Mouse (Mus musculus) kidney, embryonic 16.5 days (tissue): Measurements from ENCODE around the gene Idnk. TPM values are rescaled to one million over a fixed set of nuclear protein-coding genes. Genes with fewer than 3 reads are reported as not detected.

ENCODE experiments used
- ATAC-seq: fragments of 200-750 bp; cut with Nextera tagmentation; 2 replicates; pipeline ENCODE4 v1.8.0; 2017; ENCODE audit warnings: moderate TSS enrichment; ENCODE audit not compliant: low FRiP score, low TSS enrichment
- H3K27ac ChIP-seq: fragments of 300-500 bp; sonication (generic); 2 replicates; pipeline ENCODE4 v1.5.1; 2014; ENCODE audit warnings: low read length
- H3K27me3 ChIP-seq: fragments of 300-500 bp; sonication (generic); 2 replicates; pipeline ENCODE4 v1.6.1; 2014; ENCODE audit warnings: low read length, control low read depth, mixed read lengths; ENCODE audit not compliant: insufficient read depth
- H3K36me3 ChIP-seq: fragments of 300-500 bp; sonication (generic); 2 replicates; pipeline ENCODE4 v1.6.1; 2014; ENCODE audit warnings: low read length, control low read depth, mixed read lengths; ENCODE audit not compliant: insufficient read depth
- H3K4me1 ChIP-seq: fragments of 300-500 bp; sonication (generic); 2 replicates; pipeline ENCODE4 v1.6.1; 2014; ENCODE audit warnings: low read length, control low read depth, mixed read lengths; ENCODE audit not compliant: insufficient read depth
- H3K4me2 ChIP-seq: fragments of 300-500 bp; sonication (generic); replicated peaks from 2 replicates; pipeline ENCODE4 v1.6.1; 2014; ENCODE audit warnings: low read depth, low read length
- H3K4me3 ChIP-seq: fragments of 300-500 bp; sonication (generic); 2 replicates; pipeline ENCODE4 v1.5.1; 2014; ENCODE audit warnings: mild to moderate bottlenecking, low read length
- H3K9ac ChIP-seq: fragments of 300-500 bp; sonication (generic); replicated peaks from 2 replicates; pipeline ENCODE4 v1.6.1; 2014; ENCODE audit warnings: low read length
- H3K9me3 ChIP-seq: fragments of 300-500 bp; sonication (generic); 2 replicates; pipeline ENCODE4 v1.6.1; 2016; ENCODE audit warnings: low read length, control low read depth
- WGBS: fragments of 180-500 bp; shearing (Covaris S2); extraction: QIAGEN DNeasy Blood & Tissue Kit; methylation state at CpG from one replicate; pipeline ENCODE4 v1.1.7; 2014; 5-methylcytosine and 5-hydroxymethylcytosine counted together
- polyA plus RNA-seq: library from polyadenylated mRNA; unstranded; fragments of >200 nt; fragmentation: Nextera tagmentation; extraction: Ambion mirVana; gene quantifications from 2 replicates; pipeline ENCODE4 v1.2.1, GENCODE M21; 2015

Gene Idnk
- polyA plus RNA-seq: 38.6 and 39.9 TPM in 2 replicates

DNA sequence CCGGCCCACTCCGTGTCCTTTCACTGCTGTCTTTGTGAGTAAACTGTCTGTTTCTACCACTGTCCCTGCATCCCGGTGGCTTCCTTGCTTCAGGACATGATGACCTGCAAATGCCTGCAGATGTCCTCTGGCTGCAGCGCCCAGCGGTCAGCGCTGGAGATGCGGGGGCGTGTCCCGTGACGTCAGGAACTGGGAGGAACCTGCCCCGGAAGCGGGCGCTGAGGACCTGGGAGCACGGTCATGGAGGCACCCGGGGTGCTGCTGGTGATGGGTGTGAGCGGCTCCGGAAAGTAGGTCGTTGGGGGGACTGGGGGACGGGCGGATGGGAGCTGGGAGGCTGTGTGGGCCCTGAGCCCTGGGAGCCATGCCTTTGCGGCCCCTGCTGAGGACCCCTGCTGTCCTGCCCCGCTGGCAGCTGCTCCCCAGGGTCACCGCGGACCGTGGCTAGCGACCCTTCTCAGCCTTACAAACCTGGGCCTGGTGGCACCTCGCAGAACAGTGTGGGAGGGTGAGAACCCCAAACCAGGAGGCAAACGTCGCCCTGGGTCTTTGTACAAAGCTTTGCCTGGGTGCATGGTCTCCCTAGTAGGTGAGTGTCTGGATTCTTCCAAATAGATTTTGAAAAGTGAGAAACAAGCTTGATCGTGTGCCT lies at the start of gene Idnk:
Gene Idnk, plus strand, starts transcription at position 203 of the 652 bp plus-strand sequence.
- Histone ChIP-seq H3K4me3 (peak within 1 kb of the TSS; percentile 86), H3K4me2 (peak within 1 kb of the TSS; percentile 94), H3K36me3 (peaks cover 21% of the 10 kb centered on the region), H3K4me1 (peaks cover 11% of the 10 kb centered on the region; the same call in 1 of the 2 replicates), H3K27ac (peak within 1 kb of the TSS; percentile 44), H3K27me3 (no peaks in the 10 kb centered on the region), H3K9me3 (peaks cover 17% of the 10 kb centered on the region), H3K9ac (peak within 1 kb of the TSS; percentile 83)
- ATAC-seq: peak; percentile 87
- under 1% methylated on average over 30 of the region's 30 CpGs for WGBS

DNA sequence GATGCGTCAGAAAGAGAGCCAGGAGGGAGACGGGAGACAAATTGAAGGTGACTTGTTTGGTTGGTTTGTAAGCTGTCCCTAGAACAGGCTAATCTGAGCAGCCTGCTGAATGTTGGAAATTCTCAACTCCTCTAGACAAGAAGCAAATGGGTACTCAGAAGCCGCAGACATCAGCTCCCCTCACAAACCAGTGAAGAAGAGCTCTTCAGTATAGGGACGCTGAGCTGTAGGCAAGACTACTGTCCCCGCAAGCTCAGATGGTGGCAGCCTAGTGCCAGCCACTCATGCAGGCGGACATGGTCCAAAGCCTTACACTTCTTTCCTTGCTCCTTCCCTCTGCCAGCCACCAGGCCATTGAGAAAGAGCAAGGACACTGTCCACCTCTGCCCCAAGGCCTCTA lies 46.1 kb upstream of the Idnk start:
- H3K4me3 ChIP-seq: peak overlapping the region; percentile 14; the same call in 1 of the 2 replicates
- ATAC-seq: no peak
- 94% methylated on average over 6 of the region's 6 CpGs for WGBS
- no peak overlapping the region for H3K27ac ChIP-seq
- peak overlapping the region; percentile 85; the same call in 1 of the 2 replicates for H3K4me2 ChIP-seq
- no peaks in the 10 kb centered on the region for H3K9me3 ChIP-seq
- H3K36me3 ChIP-seq: no peaks in the 10 kb centered on the region
- no peaks in the 10 kb centered on the region for H3K27me3 ChIP-seq
- H3K4me1 ChIP-seq: peaks cover 25% of the 10 kb centered on the region
- no peak overlapping the region for H3K9ac ChIP-seq

DNA sequence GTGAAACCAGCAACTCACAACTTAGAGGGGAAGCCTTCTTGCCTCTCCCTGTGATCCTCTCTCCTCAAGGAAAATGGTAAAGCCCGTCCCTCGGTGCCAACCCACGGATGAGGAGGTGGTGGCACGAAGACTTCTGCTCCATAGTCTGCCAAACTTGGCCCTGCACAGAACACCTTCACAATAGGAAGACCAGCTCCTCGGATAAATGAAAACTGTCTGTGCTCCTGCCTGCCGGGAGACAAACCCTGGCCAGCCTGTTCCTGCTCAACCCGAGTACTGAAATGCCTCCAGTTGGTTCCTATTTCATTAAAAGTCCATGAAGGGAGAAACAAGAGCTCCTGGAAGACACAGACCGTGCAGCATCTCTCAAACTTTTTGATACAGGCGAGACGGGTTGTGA lies 45.3 kb upstream of the Idnk start:
- Histone ChIP-seq H3K4me1 (peaks cover 25% of the 10 kb centered on the region), H3K4me3 (peak overlapping the region; percentile 66), H3K36me3 (no peaks in the 10 kb centered on the region), H3K27me3 (no peaks in the 10 kb centered on the region), H3K27ac (no peak overlapping the region), H3K9ac (peak overlapping the region; percentile 64), H3K4me2 (peak overlapping the region; percentile 85), H3K9me3 (no peaks in the 10 kb centered on the region)
- 54% methylated on average over 10 of the region's 10 CpGs for WGBS
- ATAC-seq: no peak

DNA sequence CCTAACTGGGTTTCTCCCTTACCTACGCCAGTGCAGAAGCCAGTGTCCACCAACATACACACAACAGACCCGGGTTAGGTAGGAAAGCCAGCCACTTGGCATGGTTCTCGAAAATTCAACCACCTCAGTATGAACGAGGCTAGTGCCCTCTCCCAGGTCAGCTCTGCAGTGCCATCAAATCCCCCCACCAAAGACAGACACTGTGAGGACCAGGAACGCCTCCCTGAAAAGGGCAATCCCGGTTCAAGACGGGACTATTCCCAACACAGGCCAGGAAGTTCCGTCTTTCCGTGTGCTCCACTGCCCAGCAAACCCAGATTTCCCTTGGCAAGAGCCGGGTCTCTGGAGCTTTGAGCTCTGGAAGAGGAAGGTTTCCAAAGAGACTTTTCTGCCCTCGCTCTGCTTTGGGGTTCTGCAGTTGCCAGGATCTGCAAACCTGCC lies 44.8 kb upstream of the Idnk start:
- Histone ChIP-seq H3K9me3 (no peaks in the 10 kb centered on the region), H3K36me3 (no peaks in the 10 kb centered on the region), H3K4me1 (peaks cover 25% of the 10 kb centered on the region), H3K27me3 (no peaks in the 10 kb centered on the region), H3K27ac (peak overlapping the region; percentile 75), H3K4me3 (peak overlapping the region; percentile 66), H3K9ac (peak overlapping the region; percentile 64), H3K4me2 (peak overlapping the region; percentile 85)
- ATAC-seq: no peak
- WGBS: 12% methylated on average over 11 of the region's 11 CpGs

DNA sequence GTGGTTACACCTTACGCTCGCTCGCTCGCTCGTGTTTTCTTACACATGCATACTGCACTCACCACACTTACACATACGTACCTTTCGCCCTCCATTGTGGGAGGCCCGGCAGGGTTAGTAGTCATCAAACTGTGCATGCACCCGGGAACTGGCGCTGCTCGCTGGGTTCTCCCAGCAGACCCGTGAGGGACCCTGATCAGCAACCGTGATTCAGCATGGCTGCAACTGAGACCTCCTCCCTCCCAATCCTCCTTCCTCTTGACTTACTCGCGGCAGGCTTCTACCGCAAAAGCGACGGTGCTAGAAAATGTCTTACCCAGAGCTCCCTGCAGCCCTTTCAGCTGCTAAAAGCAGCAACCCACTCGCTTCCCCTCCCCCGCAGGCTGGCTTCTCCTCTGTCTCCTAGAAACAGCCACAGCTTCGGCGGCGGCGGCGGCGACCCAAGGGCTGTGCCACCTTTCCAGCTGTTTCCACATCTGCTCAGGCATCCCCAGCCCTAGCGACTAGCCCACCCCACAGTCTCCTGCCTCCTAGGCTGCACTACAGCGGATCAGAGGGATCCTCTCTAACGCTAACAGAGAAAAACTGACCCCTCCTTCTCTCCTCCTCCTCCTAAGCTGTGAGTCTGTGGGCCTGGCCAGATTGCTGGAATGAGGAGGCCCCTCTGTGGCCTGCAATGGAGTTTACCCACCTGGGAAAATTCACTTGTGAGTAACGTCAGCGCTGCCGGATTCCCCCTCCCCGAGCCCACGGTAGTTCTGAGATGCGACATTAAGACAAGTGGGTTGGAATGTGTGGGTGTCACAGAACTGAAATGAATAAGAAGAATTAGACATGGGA lies 44.2 kb upstream of the Idnk start, which contains the start of gene Klhl3:
Gene Klhl3, minus strand, starts transcription at position 532 of the 840 bp plus-strand sequence.
- peak; percentile 92 for ATAC-seq
- H3K4me1 ChIP-seq: peaks cover 25% of the 10 kb centered on the region
- peak within 1 kb of the TSS; percentile 66 for H3K4me3 ChIP-seq
- H3K9ac ChIP-seq: peak within 1 kb of the TSS; percentile 64
- no peaks in the 10 kb centered on the region for H3K9me3 ChIP-seq
- H3K27ac ChIP-seq: peak within 1 kb of the TSS; percentile 75
- no peaks in the 10 kb centered on the region for H3K27me3 ChIP-seq
- H3K36me3 ChIP-seq: no peaks in the 10 kb centered on the region
- whole genome bisulfite sequencing: under 1% methylated on average over 35 of the region's 35 CpGs
- peak within 1 kb of the TSS; percentile 85 for H3K4me2 ChIP-seq

DNA sequence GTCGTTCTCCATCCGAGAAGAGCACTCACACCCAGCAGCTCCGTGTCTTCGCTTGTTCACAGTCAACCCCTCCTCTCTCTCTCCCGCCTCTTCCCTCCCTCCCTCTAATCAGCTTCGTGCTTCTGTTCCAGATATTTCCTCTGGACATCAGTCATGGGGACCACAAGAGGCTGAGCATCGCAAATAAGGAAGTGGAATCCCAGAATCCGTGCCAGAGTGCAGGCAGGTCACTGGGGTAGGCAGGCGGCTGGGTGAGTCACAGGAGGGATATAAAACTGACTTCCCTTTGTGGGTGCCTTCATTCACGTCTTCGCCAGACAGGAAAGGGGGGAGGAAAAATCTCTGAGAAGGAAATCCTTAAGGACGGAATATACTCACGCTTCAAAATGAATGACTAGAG lies 42.2 kb upstream of the Idnk start:
- 0 out of 2 replicates have a peak, but pooled peaks have one; percentile 37 for ATAC-seq
- Histone ChIP-seq H3K9ac (no peak overlapping the region), H3K4me3 (no peak overlapping the region), H3K4me1 (peaks cover 25% of the 10 kb centered on the region), H3K9me3 (no peaks in the 10 kb centered on the region), H3K4me2 (0 out of 2 replicates have a peak overlapping the region, but pooled peaks have one; percentile 5), H3K27ac (no peak overlapping the region), H3K27me3 (no peaks in the 10 kb centered on the region), H3K36me3 (no peaks in the 10 kb centered on the region)
- WGBS: 29% methylated on average over 13 of the region's 13 CpGs

DNA sequence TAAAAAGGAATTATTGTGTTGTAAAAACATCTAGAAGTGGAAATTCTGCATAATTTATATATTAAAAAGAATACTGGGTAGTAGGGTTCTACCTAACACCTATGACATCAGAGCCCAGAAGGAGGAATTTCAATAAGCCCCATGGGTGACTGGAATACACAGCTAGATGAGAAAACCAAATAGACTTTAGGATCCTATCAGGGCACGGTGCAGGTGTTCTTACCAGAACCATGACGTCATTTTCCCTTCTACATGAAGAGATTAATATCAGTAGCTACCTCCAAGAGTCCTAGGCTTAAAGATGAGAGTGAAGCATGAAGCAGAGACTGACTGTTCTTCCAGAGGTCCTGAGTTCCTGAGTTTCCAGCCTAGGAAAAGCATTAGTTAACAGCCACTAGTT lies 40.6 kb upstream of the Idnk start:
- Histone ChIP-seq H3K27ac (no peak overlapping the region), H3K4me3 (no peak overlapping the region), H3K9ac (no peak overlapping the region), H3K27me3 (no peaks in the 10 kb centered on the region), H3K4me2 (no peak overlapping the region), H3K9me3 (no peaks in the 10 kb centered on the region), H3K36me3 (no peaks in the 10 kb centered on the region), H3K4me1 (peaks cover 25% of the 10 kb centered on the region)
- ATAC-seq: no peak
- WGBS: 87% methylated on average over 2 of the region's 2 CpGs

DNA sequence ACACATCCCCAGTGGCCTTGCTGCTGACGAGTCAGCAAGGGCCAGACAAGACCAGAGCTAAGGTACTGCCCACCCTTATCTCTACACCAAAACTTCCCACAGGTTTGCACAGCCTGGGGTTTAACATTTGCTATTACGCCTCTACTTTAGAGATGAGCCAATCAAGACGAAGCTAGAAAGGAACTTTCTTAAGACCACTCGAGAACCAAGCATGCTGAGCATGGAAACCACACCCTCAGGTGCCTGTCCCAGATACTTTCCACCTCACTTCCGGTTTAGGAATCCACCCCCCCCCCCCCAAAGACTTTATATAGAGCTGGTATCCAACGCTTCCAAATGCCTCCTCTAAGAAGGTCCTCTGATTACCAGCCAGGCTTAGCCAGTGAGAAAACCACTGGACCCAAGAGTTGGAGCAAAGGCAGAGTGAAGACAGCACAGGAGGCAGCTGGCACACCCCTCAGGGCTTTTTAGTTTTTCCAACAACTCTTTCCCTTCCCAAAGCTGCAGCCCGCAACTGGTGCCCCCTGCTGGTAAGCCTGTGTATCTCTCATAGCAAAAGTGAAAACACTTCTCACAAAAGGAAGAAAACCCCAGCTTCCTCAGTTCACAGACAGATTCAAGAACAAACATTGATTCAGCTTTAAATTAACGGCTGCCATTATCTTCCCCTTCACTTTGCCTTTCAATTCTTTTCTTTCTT lies 40.0 kb upstream of the Idnk start:
- no peaks in the 10 kb centered on the region for H3K36me3 ChIP-seq
- peaks cover 23% of the 10 kb centered on the region for H3K4me1 ChIP-seq
- 68% methylated on average over 8 of the region's 8 CpGs for WGBS
- H3K4me2 ChIP-seq: no peak overlapping the region
- H3K9ac ChIP-seq: no peak overlapping the region
- H3K4me3 ChIP-seq: no peak overlapping the region
- no peak overlapping the region for H3K27ac ChIP-seq
- H3K27me3 ChIP-seq: no peaks in the 10 kb centered on the region
- H3K9me3 ChIP-seq: no peaks in the 10 kb centered on the region
- no peak for ATAC-seq

DNA sequence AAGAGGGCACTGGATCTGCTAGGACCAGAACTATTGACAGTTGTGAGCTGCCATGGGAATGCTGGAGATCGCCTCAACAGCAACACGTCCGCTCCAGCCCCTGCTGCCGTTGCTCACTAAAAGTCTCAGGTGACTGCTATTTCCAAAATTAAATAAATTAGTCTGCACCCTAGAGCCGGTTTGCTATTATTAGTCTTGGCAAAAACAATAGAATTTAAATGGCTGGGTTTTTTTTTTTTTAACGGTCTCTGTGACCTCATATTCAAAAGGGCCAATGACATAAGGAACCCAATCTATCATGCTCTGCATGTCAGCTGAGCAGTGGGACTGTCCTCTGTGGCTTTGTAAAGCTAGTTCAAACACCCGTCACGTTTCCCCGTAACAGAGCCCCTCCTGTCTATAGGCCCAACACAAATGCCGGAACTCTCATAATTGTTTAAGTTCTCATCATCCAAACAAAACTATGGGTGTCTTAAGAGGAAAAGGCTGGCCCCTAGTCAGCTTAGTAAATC lies 34.6 kb upstream of the Idnk start:
- Histone ChIP-seq H3K4me2 (peak overlapping the region; percentile 13), H3K4me1 (peaks cover 38% of the 10 kb centered on the region), H3K27me3 (no peaks in the 10 kb centered on the region), H3K27ac (peak overlapping the region; percentile 79), H3K9me3 (no peaks in the 10 kb centered on the region), H3K4me3 (no peak overlapping the region), H3K9ac (no peak overlapping the region), H3K36me3 (peaks cover 3% of the 10 kb centered on the region; the same call in 1 of the 2 replicates)
- no peak for ATAC-seq
- 48% methylated on average over 10 of the region's 10 CpGs for WGBS
